Mouse (Mus musculus) retina, embryonic 14.5 days (tissue): Measurements from ENCODE around the gene Phka1.

Experiments used
- DNase-seq: peaks from one replicate; pipeline ENCODE4 v3.0.0-alpha.2; 2015; ENCODE audit warnings: low spot score

Gene Phka1

GRCm38 (mm10) chrX:102475555-102475954 lies 168.5 kb downstream of the Phka1 start:
- no peak for DNase-seq
